Mouse (Mus musculus) lung, postnatal 4 days (tissue): Measurements from ENCODE around the gene Psmf1.

Experiments
- DNase-seq, 2 experiments: peaks; one replicate each; pipeline ENCODE4 v3.0.0; 2021

The Psmf1 gene

GRCm38 (mm10) chr2:151733151-151733865 lies 10.7 kb downstream of the Psmf1 start:
- DNase-seq = no peak

GRCm38 (mm10) chr2:151724094-151724493 lies 19.9 kb downstream of the Psmf1 start:
- no peak for DNase-seq

- no peak for DNase-seq
Measured at GRCm38 (mm10) chr2:151716318-151717055, 27.5 kb downstream of the Psmf1 start.

GRCm38 (mm10) chr2:151715526-151715925 lies 28.5 kb downstream of the Psmf1 start:
- DNase-seq = no peak

DNA sequence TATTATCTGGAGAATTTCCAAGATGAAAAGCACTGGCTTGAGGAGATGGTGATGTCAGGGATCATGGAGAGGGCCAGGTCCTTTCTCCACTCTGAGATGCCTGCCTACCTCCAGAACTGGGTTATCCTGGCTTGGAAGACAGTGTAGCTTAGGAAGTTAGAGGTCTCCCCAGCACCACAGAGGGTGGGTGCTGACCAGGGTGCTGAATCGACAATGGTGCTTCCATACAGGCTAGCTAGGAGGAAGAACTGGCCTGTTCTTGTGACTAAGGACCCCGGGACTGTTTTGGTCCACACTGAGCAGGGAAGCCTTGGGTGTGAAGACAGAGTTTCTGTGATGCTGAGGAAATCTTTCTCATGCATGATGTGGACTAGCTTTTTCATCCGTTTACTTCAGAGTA lies 31.3 kb downstream of the Psmf1 start:
- peak in 1 of 2 experiments; percentile 24 for DNase-seq

DNA sequence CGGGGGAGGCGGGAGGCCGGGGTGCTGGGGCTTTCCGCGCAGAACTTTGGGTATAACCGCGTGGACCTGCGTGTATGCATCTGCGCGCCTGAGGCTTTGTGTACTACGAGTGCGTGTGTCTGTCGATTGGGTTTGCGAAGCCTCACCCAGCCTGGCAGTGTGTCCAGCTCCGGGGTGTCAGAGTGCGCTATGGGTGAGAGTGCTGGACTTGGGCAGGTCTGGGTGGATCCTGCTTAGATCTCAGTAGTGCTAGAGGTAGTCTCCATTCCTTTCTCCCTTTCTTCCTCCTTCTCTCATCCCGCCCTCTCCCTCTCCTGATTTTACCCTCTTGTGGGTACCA lies 41.2 kb downstream of the Psmf1 start:
- no peak for DNase-seq

DNA sequence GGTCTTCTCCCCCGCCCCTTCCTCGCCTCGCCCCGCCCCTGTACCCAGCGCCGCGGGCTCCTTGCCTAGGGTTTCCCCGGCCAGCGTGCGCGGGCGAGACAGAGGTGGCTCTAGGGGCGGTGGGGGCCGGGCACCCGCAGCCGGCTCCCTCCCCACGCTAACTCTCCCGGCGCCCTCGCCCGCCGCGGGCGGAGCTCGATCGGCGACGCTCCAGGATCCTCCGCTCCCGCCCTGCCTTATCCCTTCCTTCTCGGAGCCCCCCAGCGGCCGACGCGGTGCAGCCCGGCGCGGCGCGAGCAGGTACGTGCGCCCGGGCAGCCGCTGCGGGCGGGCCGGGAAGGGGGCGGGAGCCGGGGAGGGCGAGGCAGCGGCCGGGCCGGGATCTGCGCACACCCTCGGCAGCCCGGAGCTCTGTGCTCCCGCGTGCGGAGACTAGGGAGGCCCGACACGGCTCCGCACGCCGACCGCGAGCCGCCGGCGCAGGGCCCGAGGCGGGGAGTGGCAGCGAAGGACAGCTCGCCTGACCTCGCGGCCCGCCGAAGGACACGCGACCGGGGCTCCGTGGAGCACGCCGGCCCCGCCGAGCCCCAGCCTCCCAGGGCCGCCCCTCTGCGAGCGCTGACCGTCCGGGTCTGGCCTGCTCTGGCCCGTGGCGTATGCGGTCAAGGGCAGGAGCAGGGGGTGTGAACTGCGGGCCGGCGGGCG lies 41.7 kb downstream of the Psmf1 start:
- peak; percentile 36 to 53 for DNase-seq

- no peak for DNase-seq
Measured at GRCm38 (mm10) chr2:151701231-151702145, 42.5 kb downstream of the Psmf1 start, which contains the start of gene Tmem74b. TSS of gene Tmem74b (plus strand) at chr2:151702008.

DNA sequence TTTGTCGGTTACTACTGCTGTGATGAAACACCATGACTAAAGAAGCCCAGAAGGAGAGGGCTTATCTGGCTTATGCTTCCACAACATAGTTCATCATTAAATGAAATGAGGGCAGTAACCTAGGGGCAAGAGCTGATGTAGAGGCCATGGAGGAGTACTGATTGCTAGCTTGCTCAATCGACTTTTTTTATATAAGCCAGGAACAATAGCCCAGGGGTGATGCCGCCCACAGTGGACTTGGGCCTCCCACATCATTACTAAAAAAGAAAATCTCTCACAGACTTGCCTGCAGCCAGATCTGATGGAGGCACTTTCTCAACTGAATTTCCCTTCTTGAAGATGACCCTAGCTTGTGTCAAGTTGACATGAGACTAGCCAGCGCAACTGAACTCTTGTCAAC lies 61.0 kb downstream of the Psmf1 start:
- no peak for DNase-seq

DNA sequence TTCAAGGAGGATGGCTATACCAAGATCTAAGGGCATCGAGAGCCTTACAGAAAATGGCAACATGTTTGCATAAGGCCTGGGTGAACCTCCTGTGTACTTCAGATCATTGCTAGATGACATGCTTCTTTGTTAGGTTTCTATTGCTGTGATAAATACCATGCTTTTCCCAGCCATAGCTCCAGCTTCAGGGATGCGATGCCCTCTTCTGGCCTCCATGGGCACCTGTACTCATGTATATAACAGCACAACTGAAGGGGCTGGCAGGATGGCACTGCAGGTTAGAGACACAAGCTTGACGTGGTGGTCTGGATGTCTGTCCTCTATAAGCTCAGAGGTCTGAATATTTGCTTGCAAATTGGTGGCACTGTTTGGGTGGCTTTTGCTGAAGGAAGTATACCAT lies 61.6 kb downstream of the Psmf1 start:
- peak in 1 of 2 experiments; percentile 27 for DNase-seq

- no peak for DNase-seq
Measured at GRCm38 (mm10) chr2:151676234-151676633, 67.8 kb downstream of the Psmf1 start.

- DNase-seq = no peak
Measured at GRCm38 (mm10) chr2:151670968-151671329, 73.0 kb downstream of the Psmf1 start.

DNA sequence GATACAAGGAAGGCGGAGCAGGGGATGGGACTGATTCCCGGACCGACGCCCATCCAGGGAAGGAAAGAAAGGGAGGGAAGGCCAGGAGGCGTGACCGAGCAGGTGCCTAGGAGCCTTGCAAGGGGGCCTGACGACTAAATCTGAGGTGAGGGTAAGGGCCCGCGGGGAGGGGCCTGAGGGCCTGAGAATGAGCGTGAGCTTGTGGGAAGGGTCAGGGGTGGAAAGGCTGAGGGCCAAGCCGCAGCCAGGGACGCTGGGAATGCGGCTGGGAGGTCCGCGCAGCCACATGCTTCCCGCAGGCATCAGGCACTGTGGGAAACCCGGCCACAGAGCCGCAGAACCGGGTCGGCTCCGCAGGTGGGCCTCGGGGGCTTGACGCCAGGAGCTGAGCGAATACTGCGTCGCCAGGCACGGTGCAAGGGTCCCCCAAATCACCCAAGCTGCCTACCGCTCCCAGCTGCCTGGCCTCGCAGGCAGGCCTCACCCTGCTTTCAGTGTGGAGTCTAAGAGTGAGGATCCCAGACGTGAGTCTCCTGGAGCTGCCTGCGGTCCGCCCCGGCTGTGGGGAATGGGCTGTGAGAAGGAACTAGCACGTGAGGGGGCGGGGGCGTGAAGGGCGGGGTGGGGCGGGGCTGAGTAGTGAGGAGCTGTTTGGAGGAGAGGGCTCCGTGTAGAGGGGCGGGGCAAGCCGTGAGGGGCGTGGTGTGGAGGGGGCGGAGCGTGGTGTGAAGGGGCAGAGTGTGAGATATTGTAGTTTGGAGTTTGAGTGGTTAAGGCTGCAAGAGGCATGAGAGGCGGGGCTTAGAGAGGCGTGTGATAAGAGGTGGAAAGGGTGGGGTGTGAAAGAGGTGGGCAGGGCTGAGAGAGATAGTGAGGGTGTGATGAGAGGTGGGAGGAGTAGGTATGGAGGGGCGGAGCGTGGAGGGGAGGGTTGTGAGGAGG lies 73.7 kb downstream of the Psmf1 start:
- no peak for DNase-seq

DNA sequence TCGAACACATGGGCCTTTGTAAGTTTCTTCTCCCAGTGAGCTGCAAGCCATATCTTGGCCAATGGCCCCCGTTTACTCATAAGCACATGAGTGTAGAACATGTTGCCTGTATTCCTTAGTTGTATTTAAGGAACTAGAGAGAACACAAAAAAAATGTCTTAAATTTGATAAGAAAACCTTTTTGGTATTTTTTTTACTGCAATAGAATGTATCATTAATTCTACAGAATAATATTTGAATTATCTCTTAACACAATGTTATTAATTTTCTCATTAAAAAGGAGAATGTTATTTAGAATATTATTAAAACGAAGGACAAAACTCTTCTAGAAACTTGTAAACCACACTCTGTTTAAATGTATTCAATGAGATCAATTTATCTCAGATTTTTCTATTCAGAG lies 75.6 kb downstream of the Psmf1 start, which contains the start of gene Rad21l:
Gene Rad21l (minus strand): TSS at position 101 of the 400 bp plus-strand sequence.
- DNase-seq = no peak
